Mouse (Mus musculus): ENCODE measurements at regions not wholly inside any gene's neighbourhood (a gene's known extent, or its start where the extent isn't known, plus 50 kb on each side); places are given as distances from the start of the nearest gene placed in this dataset.

- Histone ChIP-seq H3K9ac (ENCODE audit: low read depth, low read length) (no peak overlapping the region), H3K36me3 (ENCODE audit: insufficient read depth, low read length) (no peaks in the 10 kb centered on the region), H3K27ac (no peak overlapping the region), H3K9me3 (replicated peaks; ENCODE audit: low read length) (no peaks in the 10 kb centered on the region), H3K4me3 (replicated peaks; ENCODE audit: low read depth, low read length) (no peak overlapping the region), H3K4me1 (replicated peaks; ENCODE audit: insufficient read depth, low read length) (no peaks in the 10 kb centered on the region), H3K27me3 (ENCODE audit: insufficient read depth, low read length) (no peaks in the 10 kb centered on the region), H3K4me2 (ENCODE audit: low read length) (no peak overlapping the region)
- DNase-seq (ENCODE audit: low spot score) (peak; percentile 62), ATAC-seq (replicated peaks; ENCODE audit: low FRiP score, low read depth) (no peak)
- WGBS, result 28% methylated on average over 7 of the region's 7 CpGs
- no peak for TF ChIP-seq CTCF (IDR thresholded peaks at IDR 0.05; ENCODE audit: low read depth)
Observed at GRCm38 (mm10) chr2:50932936-50933335, 216.0 kb downstream of the Rnd3 start.

DNA sequence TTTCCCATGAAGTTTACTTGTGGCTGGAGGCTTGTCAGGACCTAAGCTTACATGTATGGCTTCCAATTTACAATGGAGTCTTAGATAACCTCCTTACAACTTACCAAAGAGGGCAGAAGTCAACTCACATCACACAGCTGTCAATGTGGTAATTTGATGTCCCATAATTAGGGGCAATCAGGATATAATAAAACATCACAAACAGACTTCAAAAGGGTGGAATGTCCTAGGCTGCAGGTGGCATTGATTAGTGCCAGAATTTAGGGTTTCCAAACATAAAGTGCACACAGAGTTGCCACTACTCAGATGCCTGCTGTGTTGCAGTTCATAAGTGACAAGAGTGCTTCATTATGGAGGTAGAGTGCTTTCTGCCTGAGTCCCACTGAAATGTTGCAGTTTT lies 227.9 kb downstream of the Rnd3 start:
- no peak for ATAC-seq (replicated peaks; ENCODE audit: low FRiP score, low read depth)
- no peak for DNase-seq (ENCODE audit: low spot score)
- no peak overlapping the region for H3K4me3 ChIP-seq (replicated peaks; ENCODE audit: low read depth, low read length)
- no peaks in the 10 kb centered on the region for H3K27me3 ChIP-seq (ENCODE audit: insufficient read depth, low read length)
- no peak overlapping the region for H3K9ac ChIP-seq (ENCODE audit: low read depth, low read length)
- no peak overlapping the region for H3K4me2 ChIP-seq (ENCODE audit: low read length)
- H3K36me3 ChIP-seq (ENCODE audit: insufficient read depth, low read length), result no peaks in the 10 kb centered on the region
- H3K27ac ChIP-seq, result no peak overlapping the region
- H3K9me3 ChIP-seq (replicated peaks; ENCODE audit: low read length), result no peaks in the 10 kb centered on the region
- TF ChIP-seq CTCF (IDR thresholded peaks at IDR 0.05; ENCODE audit: low read depth), result no peak
- H3K4me1 ChIP-seq (replicated peaks; ENCODE audit: insufficient read depth, low read length), result no peaks in the 10 kb centered on the region

- Histone ChIP-seq H3K9me3 (replicated peaks; ENCODE audit: low read length) (no peaks in the 10 kb centered on the region), H3K4me3 (replicated peaks; ENCODE audit: low read depth, low read length) (no peak overlapping the region), H3K27me3 (ENCODE audit: insufficient read depth, low read length) (no peaks in the 10 kb centered on the region), H3K36me3 (ENCODE audit: insufficient read depth, low read length) (no peaks in the 10 kb centered on the region), H3K4me1 (replicated peaks; ENCODE audit: insufficient read depth, low read length) (no peaks in the 10 kb centered on the region), H3K4me2 (ENCODE audit: low read length) (no peak overlapping the region), H3K9ac (ENCODE audit: low read depth, low read length) (no peak overlapping the region), H3K27ac (no peak overlapping the region)
- TF ChIP-seq CTCF (IDR thresholded peaks at IDR 0.05; ENCODE audit: low read depth), result no peak
- no peak for DNase-seq (ENCODE audit: low spot score)
- 61% methylated on average over 18 of the region's 18 CpGs for WGBS
- ATAC-seq (replicated peaks; ENCODE audit: low FRiP score, low read depth), result no peak
Observed at GRCm38 (mm10) chr2:50916323-50917221, 232.3 kb downstream of the Rnd3 start.

GRCm38 (mm10) chr2:50915149-50915548 lies 233.8 kb downstream of the Rnd3 start:
- WGBS, result 93% methylated on average over 2 of the region's 2 CpGs
- Histone ChIP-seq H3K4me2 (ENCODE audit: low read length) (no peak overlapping the region), H3K27ac (no peak overlapping the region), H3K27me3 (ENCODE audit: insufficient read depth, low read length) (no peaks in the 10 kb centered on the region), H3K4me1 (replicated peaks; ENCODE audit: insufficient read depth, low read length) (no peaks in the 10 kb centered on the region), H3K36me3 (ENCODE audit: insufficient read depth, low read length) (no peaks in the 10 kb centered on the region), H3K9ac (ENCODE audit: low read depth, low read length) (no peak overlapping the region), H3K9me3 (replicated peaks; ENCODE audit: low read length) (no peaks in the 10 kb centered on the region), H3K4me3 (replicated peaks; ENCODE audit: low read depth, low read length) (no peak overlapping the region)
- ATAC-seq (replicated peaks; ENCODE audit: low FRiP score, low read depth), result no peak
- no peak for DNase-seq (ENCODE audit: low spot score)
- TF ChIP-seq CTCF (IDR thresholded peaks at IDR 0.05; ENCODE audit: low read depth), result no peak

GRCm38 (mm10) chr2:50914176-50914575 lies 234.7 kb downstream of the Rnd3 start:
- no peak for ATAC-seq (replicated peaks; ENCODE audit: low FRiP score, low read depth)
- Histone ChIP-seq H3K9ac (ENCODE audit: low read depth, low read length) (no peak overlapping the region), H3K36me3 (ENCODE audit: insufficient read depth, low read length) (no peaks in the 10 kb centered on the region), H3K4me2 (ENCODE audit: low read length) (no peak overlapping the region), H3K9me3 (replicated peaks; ENCODE audit: low read length) (no peaks in the 10 kb centered on the region), H3K27me3 (ENCODE audit: insufficient read depth, low read length) (no peaks in the 10 kb centered on the region), H3K4me1 (replicated peaks; ENCODE audit: insufficient read depth, low read length) (no peaks in the 10 kb centered on the region), H3K4me3 (replicated peaks; ENCODE audit: low read depth, low read length) (no peak overlapping the region), H3K27ac (no peak overlapping the region)
- no peak for TF ChIP-seq CTCF (IDR thresholded peaks at IDR 0.05; ENCODE audit: low read depth)
- DNase-seq (ENCODE audit: low spot score), result no peak

- H3K4me1 ChIP-seq (replicated peaks; ENCODE audit: insufficient read depth, low read length), result no peaks in the 10 kb centered on the region
- TF ChIP-seq CTCF (IDR thresholded peaks at IDR 0.05; ENCODE audit: low read depth), result no peak
- no peaks in the 10 kb centered on the region for H3K27me3 ChIP-seq (ENCODE audit: insufficient read depth, low read length)
- no peak overlapping the region for H3K4me2 ChIP-seq (ENCODE audit: low read length)
- H3K9me3 ChIP-seq (replicated peaks; ENCODE audit: low read length), result no peaks in the 10 kb centered on the region
- no peak overlapping the region for H3K27ac ChIP-seq
- DNase-seq (ENCODE audit: low spot score) (no peak), ATAC-seq (replicated peaks; ENCODE audit: low FRiP score, low read depth) (no peak)
- no peaks in the 10 kb centered on the region for H3K36me3 ChIP-seq (ENCODE audit: insufficient read depth, low read length)
- no peak overlapping the region for H3K4me3 ChIP-seq (replicated peaks; ENCODE audit: low read depth, low read length)
- 86% methylated on average over 3 of the region's 3 CpGs for WGBS
- H3K9ac ChIP-seq (ENCODE audit: low read depth, low read length), result no peak overlapping the region
Observed at GRCm38 (mm10) chr2:50908762-50909161, 240.1 kb downstream of the Rnd3 start.

DNA sequence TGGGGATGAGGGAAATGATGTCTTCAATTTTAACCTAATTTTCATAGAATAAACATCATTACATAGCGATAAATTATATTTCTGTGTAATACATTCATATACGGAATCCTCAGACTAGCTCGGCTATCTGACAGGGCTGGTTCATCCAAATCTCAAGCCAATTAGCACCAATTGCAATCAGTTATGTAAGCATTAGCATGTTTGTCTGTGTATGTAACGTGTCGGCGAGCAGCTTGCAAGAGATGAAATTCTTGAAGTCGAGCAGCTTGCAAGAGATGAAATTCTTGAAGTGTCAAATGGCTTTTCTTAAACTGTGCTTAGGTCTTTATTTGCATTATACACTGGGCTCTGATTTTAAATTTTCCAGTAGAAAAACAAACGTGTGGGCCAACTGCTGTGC lies 246.2 kb downstream of the Rnd3 start:
- Histone ChIP-seq H3K4me1 (replicated peaks; ENCODE audit: insufficient read depth, low read length) (no peaks in the 10 kb centered on the region), H3K4me2 (ENCODE audit: low read length) (no peak overlapping the region), H3K9me3 (replicated peaks; ENCODE audit: low read length) (no peaks in the 10 kb centered on the region), H3K9ac (ENCODE audit: low read depth, low read length) (no peak overlapping the region), H3K4me3 (replicated peaks; ENCODE audit: low read depth, low read length) (no peak overlapping the region), H3K27me3 (ENCODE audit: insufficient read depth, low read length) (no peaks in the 10 kb centered on the region), H3K27ac (no peak overlapping the region), H3K36me3 (ENCODE audit: insufficient read depth, low read length) (no peaks in the 10 kb centered on the region)
- no peak for TF ChIP-seq CTCF (IDR thresholded peaks at IDR 0.05; ENCODE audit: low read depth)
- no peak for ATAC-seq (replicated peaks; ENCODE audit: low FRiP score, low read depth)
- WGBS, result 77% methylated on average over 8 of the region's 8 CpGs
- no peak for DNase-seq (ENCODE audit: low spot score)

Data from kidney, postnatal 0 days (tissue).